Mouse (Mus musculus) layer of hippocampus, postnatal 10 days (tissue): ENCODE results near the gene Atf1. TPM values are rescaled to one million over a fixed set of nuclear protein-coding genes. Genes with fewer than 3 reads are reported as not detected.

ENCODE experiments used
- DNase-seq, 2 experiments: peaks; one replicate each; pipeline ENCODE4 v3.0.0; 2021; ENCODE audit warnings: low spot score in 2 of 2
- total RNA-seq, 2 experiments: library from RNA; stranded (reverse); gene quantifications; 2 replicates each; pipeline ENCODE4 v1.2.3; 2021

The Atf1 gene
- total RNA-seq, 2 experiments from 2014 or later, result 15.5 to 17.2 TPM

GRCm38 (mm10) chr15:100215092-100215491, 12.5 kb upstream of the Atf1 start:
- no peak for DNase-seq

- DNase-seq, result no peak
Observed at GRCm38 (mm10) chr15:100216173-100216572, 11.4 kb upstream of the Atf1 start.

DNA sequence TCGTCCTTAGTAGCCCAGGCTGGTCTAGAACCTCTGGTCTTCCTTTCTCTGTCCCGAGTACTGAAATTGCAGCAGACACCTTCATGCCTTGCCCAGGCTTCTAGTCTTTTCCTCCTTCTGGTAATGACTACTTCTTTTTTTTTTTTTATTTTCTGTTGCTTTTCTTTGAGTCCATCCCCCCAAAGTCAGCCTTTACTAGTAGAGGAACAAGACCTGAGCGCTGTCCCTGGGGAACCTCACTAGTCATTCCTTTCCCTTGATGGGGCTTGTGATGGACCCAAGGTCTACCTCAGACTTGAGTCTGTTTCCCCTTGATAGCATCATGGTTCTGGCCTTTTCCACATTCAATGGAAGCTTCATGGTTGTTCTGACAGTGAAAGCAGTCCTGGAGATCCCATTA, 9.6 kb upstream of the Atf1 start:
- DNase-seq, result no peak

GRCm38 (mm10) chr15:100219396-100219795, 8.2 kb upstream of the Atf1 start:
- DNase-seq, result no peak

DNA sequence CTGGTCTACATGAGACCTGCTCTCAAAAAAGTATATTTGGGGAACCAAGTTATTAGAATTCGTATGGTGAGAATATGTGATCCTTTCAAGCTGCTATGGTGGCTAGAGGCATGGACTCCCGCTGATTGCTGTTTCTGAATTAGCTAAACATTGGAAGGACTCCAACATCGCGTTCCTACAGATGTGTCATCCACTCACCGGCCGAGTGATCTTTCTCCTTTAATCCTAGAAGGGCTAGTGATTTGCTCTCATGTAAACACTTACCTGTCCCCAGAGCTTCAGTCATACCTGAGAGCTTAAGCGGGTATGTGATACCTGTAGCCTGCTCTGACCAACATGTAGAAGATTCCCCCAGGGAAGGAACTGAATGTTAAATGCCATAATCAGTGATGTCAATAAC, 6.7 kb upstream of the Atf1 start:
- DNase-seq, result no peak

GRCm38 (mm10) chr15:100225381-100225780, 2.2 kb upstream of the Atf1 start:
- no peak for DNase-seq

DNA sequence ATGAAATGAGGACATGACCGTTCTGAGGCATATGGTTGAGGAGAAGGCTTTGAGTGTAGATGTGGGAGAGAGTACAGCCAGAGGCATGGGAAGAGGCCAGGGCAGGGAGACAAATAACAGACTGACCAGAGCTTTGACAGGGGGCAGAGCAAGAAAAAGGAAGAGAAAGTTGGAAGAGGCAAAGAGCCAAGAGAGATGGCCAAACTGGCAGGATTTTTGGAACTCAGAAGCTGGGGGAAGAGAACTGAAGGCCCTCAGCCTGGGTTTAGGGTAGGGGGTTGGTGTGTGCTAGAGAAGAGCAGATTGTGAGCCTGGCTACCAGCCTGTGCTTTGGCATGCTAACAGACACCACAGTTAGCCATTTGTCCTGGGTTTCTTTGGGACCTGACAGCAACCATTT, 1.7 kb upstream of the Atf1 start:
- DNase-seq, result peak; percentile 48 to 53

GRCm38 (mm10) chr15:100227031-100227662, 472 bp upstream of the Atf1 start:
- no peak for DNase-seq

DNA sequence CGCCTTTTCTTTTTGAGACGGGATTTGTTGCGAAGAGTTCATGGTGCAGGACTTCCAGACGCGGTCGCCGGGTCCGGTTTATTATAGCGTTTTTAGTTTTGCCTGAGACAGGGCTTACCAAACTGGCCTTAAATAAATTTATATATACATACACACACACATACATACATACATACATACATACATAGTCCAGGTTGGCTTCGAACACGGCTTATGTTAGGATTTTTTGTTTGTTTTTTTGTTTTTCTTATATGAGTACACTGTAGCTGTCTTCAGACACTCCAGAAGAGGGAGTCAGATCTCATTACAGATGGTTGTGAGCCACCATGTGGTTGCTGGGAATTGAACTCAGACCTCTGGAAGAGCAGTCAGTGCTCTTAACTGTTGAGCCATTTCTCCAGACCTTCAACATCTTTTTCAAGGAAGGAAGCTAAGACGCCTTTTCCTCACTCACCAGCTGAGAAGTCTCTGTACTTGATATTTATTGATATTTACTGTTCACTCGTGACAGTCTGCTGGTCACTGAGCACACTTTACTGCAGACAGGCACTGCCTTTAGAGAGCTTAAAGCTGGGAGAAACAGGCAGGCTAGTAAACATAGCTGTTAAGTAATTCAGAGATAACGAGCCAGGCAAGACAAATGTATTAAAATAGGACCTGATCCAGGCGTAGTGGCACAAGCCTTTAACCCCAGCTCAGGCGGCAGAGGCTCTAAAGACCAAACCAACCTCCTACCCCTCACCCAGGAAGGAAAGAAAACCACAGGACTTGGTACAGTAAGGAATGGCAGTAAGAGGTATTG, 1.1 kb downstream of the Atf1 start:
- DNase-seq, result no peak

DNA sequence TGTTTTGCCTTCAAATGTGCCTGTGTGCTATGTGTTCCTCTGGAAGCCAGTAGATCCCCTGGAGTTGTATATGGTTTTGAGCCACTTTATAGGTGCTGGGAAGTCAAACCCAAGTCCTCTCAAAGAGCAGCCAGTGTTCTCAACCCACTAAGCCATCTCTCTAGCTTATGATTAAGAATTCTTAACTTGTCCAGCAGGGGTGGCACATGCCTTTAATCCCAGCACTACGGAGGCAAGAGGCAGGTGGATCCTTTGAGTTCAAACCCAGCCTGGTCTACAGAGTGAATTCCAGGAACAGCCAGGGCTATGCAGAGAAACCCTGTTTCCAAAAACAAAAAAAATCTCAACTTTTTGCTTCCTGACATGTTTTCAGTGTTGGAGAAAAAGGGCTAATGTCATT, 3.0 kb downstream of the Atf1 start:
- DNase-seq, result no peak

- no peak for DNase-seq
Observed at GRCm38 (mm10) chr15:100231616-100232525, 4.3 kb downstream of the Atf1 start.

DNA sequence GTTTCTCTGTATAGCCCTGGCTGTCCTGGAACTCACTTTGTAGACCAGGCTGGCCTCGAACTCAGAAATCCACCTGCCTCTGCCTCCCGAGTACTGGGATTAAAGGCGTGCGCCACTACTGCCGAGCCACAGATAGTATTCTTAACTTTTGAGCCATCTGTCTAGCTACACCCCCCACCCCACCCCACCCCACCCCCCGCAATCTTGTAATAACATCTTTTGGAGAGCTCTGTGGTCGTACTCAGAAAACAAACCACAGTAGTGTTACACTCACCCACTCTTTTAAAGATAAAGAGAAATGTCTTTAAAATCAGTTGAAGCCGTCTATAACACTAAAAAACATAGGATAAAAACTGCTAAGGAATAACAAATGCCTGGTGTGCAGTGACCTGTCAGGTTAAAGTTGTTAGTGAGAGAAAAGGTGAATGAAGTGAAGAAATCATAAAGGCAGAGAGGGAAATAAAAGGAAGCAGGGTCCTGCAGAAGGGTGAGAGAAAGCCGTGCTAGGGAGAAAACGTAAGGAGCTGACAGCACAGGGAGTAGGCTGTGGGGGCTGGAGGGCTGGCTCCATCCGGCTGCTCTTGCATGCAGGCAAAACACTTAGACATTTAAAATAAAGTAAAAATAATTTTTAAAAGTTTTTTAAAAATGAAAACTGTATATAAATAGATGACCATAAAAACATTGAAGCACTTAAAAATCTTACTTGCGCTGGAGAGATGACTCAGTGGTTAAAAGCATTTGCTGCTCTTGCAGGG, 7.8 kb downstream of the Atf1 start:
- no peak for DNase-seq

DNA sequence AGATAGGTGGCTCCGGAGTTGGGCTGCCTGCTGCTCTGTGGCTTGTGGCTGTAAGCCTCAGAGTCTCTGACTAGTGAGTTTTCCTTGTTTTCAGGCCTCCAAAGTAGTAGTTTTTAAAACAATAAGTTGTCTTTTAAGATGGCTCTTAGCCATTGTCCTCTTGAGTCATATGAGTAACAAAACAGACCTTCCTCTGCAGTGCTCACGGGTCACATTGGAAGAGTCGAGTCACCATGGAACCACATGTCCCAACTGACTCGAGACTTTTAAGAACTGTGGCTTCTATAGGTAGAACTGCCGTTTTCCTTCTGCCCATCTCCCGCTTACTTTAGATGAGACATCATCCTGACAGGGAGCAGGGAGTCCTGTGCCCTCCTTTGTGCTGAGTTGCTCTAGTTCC, 9.3 kb downstream of the Atf1 start:
- DNase-seq, result no peak

GRCm38 (mm10) chr15:100241780-100242179, 14.2 kb downstream of the Atf1 start:
- no peak for DNase-seq

GRCm38 (mm10) chr15:100245951-100246350, 18.3 kb downstream of the Atf1 start:
- DNase-seq, result no peak

DNA sequence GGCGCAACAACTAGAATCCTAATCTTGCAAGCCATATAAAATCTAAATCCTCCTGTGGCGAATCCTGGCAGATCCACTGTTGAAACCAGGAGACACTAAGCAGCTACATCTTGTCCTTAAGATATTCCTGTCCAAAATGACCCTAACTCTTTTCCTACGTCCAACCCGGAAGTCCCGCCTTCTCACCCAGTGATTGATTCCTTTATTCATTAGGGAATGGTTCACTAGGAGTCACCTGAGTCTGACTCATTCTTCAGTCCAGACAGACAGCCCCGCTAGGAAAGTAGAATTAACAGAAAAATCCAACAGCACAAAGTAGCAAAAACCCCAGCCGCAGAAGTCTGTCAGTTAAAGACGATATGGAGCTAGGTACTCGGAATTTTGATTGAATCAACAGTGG, 19.7 kb downstream of the Atf1 start:
- DNase-seq, result no peak

DNA sequence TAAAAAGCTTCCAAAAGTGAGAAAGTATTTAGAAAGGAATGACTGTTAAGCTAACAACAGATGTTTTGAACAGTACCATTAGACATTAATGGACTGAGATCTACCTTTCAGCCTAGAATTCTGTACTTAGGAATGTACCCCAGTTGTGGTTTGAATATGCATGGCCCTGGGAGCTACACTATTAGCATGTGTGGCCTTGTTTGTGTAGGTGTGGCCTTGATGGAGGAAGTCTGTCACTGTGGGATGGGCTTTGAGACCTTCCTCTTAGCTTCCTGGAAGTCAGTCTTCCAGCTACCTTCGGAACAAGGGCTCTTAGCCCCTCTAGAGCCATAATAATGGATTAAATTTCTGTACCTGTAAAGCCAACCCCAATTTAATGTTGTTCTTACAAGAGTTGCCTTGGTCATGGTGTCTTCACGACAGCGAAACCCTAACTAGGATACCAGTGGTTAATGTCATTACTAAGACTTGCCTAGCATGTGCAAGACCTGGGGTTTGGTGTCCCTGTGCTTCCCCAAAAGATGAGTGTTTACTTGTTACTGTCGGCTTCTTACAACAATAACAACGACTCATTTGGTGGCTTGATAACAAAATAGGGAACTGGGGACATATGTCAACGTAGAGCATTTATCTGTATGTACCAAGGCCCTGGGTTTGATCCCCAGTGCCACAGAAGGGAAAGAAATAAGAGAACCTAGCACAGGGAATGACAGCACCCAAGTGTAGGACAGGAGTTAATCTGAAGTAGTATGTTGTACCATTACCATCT, 21.2 kb downstream of the Atf1 start:
- DNase-seq, result no peak

DNA sequence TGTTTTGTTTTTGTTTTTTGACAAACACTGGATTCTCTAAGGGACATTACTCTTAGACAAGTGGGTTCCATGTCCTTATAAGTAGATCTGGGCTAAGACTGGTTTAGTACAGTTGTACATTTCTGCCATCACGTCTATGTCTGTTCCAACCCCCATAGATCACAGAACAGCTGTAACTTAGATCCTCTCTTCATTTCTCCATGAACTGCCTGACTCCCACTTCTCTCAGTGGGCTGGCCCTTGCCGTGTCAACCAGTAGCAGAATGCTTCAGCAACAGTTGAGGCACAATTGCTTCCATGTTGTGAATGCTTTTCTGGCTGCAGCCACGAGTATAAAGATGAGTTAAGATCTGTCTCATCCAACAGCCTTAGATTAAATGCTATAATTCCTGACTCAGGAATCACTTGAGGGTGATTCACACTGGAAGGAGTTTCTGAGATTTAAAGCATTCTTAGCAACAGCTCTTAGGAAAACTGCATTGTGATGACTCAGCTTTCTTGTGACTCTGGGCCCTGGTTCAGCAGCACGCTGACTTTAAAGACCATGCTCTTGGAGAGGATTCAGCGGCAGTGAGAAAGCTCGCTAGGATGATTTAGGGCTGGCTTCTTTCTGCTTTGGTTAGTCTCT, 23.6 kb downstream of the Atf1 start:
- DNase-seq, result no peak

DNA sequence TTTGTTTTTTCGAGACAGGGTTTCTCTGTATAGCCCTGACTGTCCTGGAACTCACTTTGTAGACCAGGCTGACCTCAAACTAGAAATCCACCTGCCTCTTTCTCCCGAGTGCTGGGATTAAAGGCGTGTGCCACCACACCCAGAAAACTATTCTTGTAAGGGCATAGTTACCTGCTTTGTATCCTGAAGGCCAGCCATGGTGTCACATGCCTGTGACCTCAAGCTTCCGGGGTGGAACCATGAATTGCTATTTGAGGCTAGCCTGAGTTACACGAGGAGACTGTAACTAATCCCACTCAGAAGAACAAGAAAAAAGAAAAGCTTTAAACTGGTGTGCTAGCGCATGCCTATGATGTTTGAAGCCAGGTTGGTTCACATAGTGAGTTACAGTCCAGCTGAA, 28.8 kb downstream of the Atf1 start:
- DNase-seq, result no peak

DNA sequence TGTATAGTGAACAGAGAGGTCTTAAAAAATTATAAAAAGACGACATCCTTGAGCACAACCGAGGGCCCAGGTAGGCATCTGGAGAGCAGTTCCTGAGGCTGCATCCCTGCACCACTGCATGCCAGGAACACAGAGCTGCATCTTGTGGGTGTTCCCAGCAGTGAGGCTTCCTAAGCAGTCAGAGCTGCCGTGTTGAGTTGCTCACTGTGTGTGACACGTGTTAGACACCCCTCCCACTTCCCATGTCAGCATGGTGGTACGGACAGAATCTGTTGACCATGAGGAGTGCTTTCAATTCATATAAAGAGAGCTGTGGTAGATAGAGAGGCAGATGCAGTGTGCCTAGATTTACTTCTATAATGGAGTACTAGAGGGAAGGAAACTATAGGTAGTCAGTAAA, 29.7 kb downstream of the Atf1 start:
- DNase-seq, result no peak
